Mouse (Mus musculus) cortical plate, adult 2 months (tissue): ENCODE measurements around the gene Cer1. TPM values are rescaled to one million over a fixed set of nuclear protein-coding genes. Genes with fewer than 3 reads are reported as not detected.

Source experiments
- H3K27ac ChIP-seq: fragments of 200-500 bp; 2 replicates; pipeline ENCODE4 v1.5.1; 2012; ENCODE audit warnings: low read length, control low read depth, inconsistent platforms; ENCODE audit not compliant: insufficient read depth
- H3K4me1 ChIP-seq: fragments of 200-500 bp; 2 replicates; pipeline ENCODE4 v1.6.1; 2011; ENCODE audit warnings: low read length; ENCODE audit not compliant: control insufficient read depth, insufficient read depth
- H3K4me3 ChIP-seq: fragments of 200-500 bp; 2 replicates; pipeline ENCODE4 v1.5.1; 2011; ENCODE audit warnings: mild to moderate bottlenecking, low read length, control low read depth; ENCODE audit not compliant: insufficient read depth
- CTCF ChIP-seq: fragments of 200-500 bp; IDR thresholded peaks from 2 replicates; pipeline ENCODE4 v1.5.1; 2011; ENCODE audit warnings: mild to moderate bottlenecking, control low read depth, low read length; ENCODE audit not compliant: insufficient read depth; ENCODE audit errors: extremely low read depth
- POLR2A ChIP-seq: fragments of 200-500 bp; IDR thresholded peaks from 2 replicates; pipeline ENCODE4 v1.6.1; 2011; ENCODE audit warnings: mild to moderate bottlenecking, low read length, control low read depth; ENCODE audit not compliant: insufficient read depth; ENCODE audit errors: extremely low read depth
- polyA plus RNA-seq: library from polyadenylated mRNA; depleted of rRNA; stranded (reverse); fragments of >200 nt; gene quantifications from 2 replicates; pipeline ENCODE4 v1.2.3, GENCODE M21; 2012

Cer1 gene
- polyA plus RNA-seq, 1 experiment = 0.27 TPM

GRCm38 (mm10) chr4:82879152-82879551, 5.8 kb downstream of the Cer1 start:
- Histone ChIP-seq H3K4me3 (no peak overlapping the region), H3K27ac (no peak overlapping the region), H3K4me1 (no peaks in the 10 kb centered on the region)
- TF ChIP-seq POLR2A = no peak
- TF ChIP-seq CTCF = no peak

DNA sequence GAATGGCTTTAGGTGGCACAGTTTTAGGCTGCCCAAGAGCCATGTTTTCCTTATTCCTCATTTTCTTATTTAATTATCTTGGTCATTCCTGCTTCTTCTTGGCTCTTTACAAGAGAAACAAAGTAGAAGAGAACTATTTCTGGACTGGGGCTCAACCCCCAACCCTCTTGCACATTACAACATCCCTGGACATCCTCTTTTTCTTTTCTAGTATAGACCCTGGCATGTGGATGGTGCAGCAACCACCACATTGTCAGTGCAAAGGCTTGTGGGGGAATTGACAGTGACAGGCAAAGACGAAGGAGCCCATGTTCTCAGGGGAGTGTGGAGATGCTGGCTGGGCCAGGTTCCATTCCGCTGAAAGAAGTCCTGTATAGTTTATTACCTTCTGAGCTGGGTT, 8.3 kb downstream of the Cer1 start:
- Histone ChIP-seq H3K4me1 (no peaks in the 10 kb centered on the region; the same call in 1 of the 2 replicates), H3K27ac (no peak overlapping the region), H3K4me3 (no peak overlapping the region)
- TF ChIP-seq CTCF (no peak), POLR2A (no peak)

DNA sequence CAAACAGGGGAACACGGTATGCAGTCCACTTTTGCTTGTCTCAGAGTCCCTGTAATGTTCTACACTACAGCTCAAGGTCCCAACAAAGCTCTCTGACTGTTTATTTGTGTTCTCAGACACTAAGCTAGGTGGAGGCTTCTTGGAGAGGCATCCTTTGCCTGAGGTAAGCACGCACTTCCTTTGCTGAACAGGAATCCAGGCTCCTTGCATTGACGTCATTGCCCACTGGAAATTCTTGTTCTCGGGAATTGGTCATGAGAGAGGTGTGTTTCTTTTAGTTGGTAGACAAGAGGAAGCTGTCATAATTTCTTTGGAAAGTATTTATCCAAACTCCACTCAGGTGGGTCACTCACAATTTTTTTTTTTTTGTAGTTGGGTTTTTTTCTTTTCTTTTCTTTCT, 9.4 kb downstream of the Cer1 start:
- H3K27ac ChIP-seq = no peak overlapping the region
- no peak overlapping the region for H3K4me3 ChIP-seq
- no peaks in the 10 kb centered on the region; the same call in 1 of the 2 replicates for H3K4me1 ChIP-seq
- TF ChIP-seq POLR2A = no peak
- TF ChIP-seq CTCF = no peak

DNA sequence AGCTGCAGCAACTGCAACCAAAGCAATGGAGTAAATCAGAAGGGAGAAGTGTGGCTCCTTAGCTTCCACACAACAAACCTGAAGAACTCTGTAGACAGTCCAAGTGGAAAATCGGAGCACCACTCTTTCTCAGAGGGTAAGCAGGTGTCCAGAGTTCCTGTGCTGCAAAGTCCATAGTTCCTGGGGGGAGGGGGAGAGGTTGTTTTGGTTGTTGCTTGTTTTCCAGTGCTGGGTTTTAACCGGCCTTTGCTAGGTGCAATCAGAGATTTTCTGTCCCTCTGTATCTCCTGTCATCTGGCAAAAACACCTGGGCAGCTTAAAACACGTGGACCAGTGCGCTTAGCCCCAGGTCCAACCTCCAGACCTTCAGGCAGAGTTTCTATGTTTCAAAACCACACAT, 10.2 kb downstream of the Cer1 start:
- TF ChIP-seq CTCF (no peak), POLR2A (no peak)
- Histone ChIP-seq H3K4me3 (no peak overlapping the region), H3K4me1 (no peaks in the 10 kb centered on the region; the same call in 1 of the 2 replicates), H3K27ac (no peak overlapping the region)

GRCm38 (mm10) chr4:82872548-82872947, 12.4 kb downstream of the Cer1 start:
- no peak overlapping the region for H3K4me3 ChIP-seq

GRCm38 (mm10) chr4:82872121-82872520, 12.8 kb downstream of the Cer1 start:
- no peaks in the 10 kb centered on the region; the same call in 1 of the 2 replicates for H3K4me1 ChIP-seq
- no peak overlapping the region for H3K27ac ChIP-seq
- TF ChIP-seq POLR2A = no peak
- no peak for TF ChIP-seq CTCF
- no peak overlapping the region for H3K4me3 ChIP-seq

More at GRCm38 (mm10) chr4:82872548-82872947, 12.4 kb downstream of the Cer1 start:
- Histone ChIP-seq H3K4me1 (no peaks in the 10 kb centered on the region; the same call in 1 of the 2 replicates), H3K27ac (no peak overlapping the region)
- TF ChIP-seq POLR2A = no peak
- no peak for TF ChIP-seq CTCF

DNA sequence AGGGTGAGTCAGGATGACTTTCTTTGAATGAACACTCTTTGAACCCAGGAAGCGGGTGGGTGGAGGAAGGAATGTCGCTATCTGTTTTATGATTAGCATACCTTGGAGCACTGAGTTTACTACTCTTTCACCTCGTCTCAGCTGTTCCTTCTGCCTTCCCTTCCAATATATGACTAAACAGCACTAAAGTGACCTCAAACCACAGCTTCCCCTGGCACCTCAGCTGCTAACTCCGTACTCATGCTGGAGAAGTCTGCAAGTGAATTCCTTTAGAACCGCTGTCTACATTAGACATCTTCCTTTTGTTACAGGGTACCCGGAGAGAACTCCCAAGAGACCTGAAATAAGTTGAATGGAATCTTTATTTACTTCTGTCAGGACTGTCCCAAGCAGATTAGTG, 14.0 kb downstream of the Cer1 start:
- no peak for TF ChIP-seq POLR2A
- no peak for TF ChIP-seq CTCF
- no peak overlapping the region for H3K27ac ChIP-seq
- no peaks in the 10 kb centered on the region; the same call in 1 of the 2 replicates for H3K4me1 ChIP-seq

GRCm38 (mm10) chr4:82867731-82868445, 17.1 kb downstream of the Cer1 start:
- no peak overlapping the region for H3K4me3 ChIP-seq
- no peak overlapping the region for H3K27ac ChIP-seq
- no peak for TF ChIP-seq CTCF
- TF ChIP-seq POLR2A = no peak
- no peaks in the 10 kb centered on the region; the same call in 1 of the 2 replicates for H3K4me1 ChIP-seq

More for the DNA sequence above, 14.0 kb downstream of the Cer1 start:
- no peak overlapping the region for H3K4me3 ChIP-seq

DNA sequence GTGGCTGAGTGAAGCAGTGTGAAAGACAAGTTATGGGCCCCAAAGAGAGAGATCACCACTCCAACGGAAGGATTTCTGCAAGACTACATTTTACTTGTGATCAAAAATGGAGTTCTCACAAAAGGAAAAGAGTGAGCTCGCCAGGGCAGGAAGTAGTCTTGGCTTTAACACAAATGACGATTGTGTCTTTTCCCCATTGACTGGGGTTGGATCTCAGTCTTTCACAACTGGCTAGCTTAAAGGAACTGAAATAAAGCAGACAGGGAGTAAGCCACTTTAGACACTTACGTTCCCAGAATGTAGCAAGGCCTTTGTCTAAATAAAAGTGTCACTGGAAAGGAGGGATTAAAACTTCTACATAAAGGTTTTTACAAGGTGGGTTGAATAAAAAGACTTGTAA, 17.8 kb downstream of the Cer1 start:
- Histone ChIP-seq H3K4me1 (no peaks in the 10 kb centered on the region), H3K27ac (no peak overlapping the region), H3K4me3 (no peak overlapping the region)
- TF ChIP-seq POLR2A = no peak

- TF ChIP-seq POLR2A (no peak), CTCF (no peak)
These were observed 19.8 kb downstream of the Cer1 start for GRCm38 (mm10) chr4:82864974-82865699.

More at GRCm38 (mm10) chr4:82864974-82865699, 19.8 kb downstream of the Cer1 start:
- Histone ChIP-seq H3K4me3 (no peak overlapping the region), H3K27ac (no peak overlapping the region), H3K4me1 (no peaks in the 10 kb centered on the region)
